Mouse (Mus musculus) MEL (cell line): ENCODE data around the gene Shisa8.

Experiments
- CTCF ChIP-seq, 3 experiments: IDR thresholded peaks in 2 of 3; conservative IDR thresholded peaks in 1 of 3; 2 replicates each; pipeline ENCODE4 v1.5.1; 2011 to 2012; ENCODE audit warnings: low read length in 3 of 3, low read depth in 2 of 3, mild to moderate bottlenecking in 2 of 3, improper control_type of control experiment in 1 of 3, inconsistent platforms in 1 of 3, mixed read lengths in 1 of 3, moderate library complexity in 1 of 3; ENCODE audit not compliant: control insufficient read depth in 1 of 3, insufficient read depth in 1 of 3, poor library complexity in 1 of 3, severe bottlenecking in 1 of 3
- TBP ChIP-seq: IDR thresholded peaks from 2 replicates; pipeline ENCODE4 v1.8.0; 2011; ENCODE audit warnings: low read depth, low read length, improper control_type of control experiment

- TF ChIP-seq CTCF (IDR thresholded peaks at IDR 0.05 in 2 of 3, conservative IDR thresholded peaks at IDR 0.05 in 1 of 3; ENCODE audit: control insufficient read depth in 1 of 3, insufficient read depth in 1 of 3, low read depth in 2 of 3, low read length in 3 of 3, poor library complexity in 1 of 3, severe bottlenecking in 1 of 3) (no peak), TBP (no peak)
These were observed 28.4 kb downstream of the Shisa8 start for GRCm38 (mm10) chr15:82184183-82184582.
